Mouse (Mus musculus): Measurements from ENCODE around the gene Shisa6.

GRCm38 (mm10) chr11:66344822-66345221 lies 180.9 kb downstream of the Shisa6 start:
- no peak for TF ChIP-seq CTCF (IDR thresholded peaks at IDR 0.05; ENCODE audit: low read depth, low read length)
- TF ChIP-seq GATA1 (IDR thresholded peaks at IDR 0.05; ENCODE audit: borderline replicate concordance, low read length) = no peak

Measured in G1E (cell line).